Mouse (Mus musculus) c-Kit-positive CD71-negative TER-119-negative erythroid progenitor cells, embryonic 14.5 days (primary cell): ENCODE results near the gene Ddias.
"Not testable (repeated sequence)": the region's sequence is repeated elsewhere in the genome, so short reads cannot be mapped to it uniquely, and the experiment has no call there.

Source experiments
- DNase-seq: peaks from one replicate; pipeline ENCODE4 v3.0.0-alpha.2; 2013; ENCODE audit warnings: low read depth

Ddias gene

DNA sequence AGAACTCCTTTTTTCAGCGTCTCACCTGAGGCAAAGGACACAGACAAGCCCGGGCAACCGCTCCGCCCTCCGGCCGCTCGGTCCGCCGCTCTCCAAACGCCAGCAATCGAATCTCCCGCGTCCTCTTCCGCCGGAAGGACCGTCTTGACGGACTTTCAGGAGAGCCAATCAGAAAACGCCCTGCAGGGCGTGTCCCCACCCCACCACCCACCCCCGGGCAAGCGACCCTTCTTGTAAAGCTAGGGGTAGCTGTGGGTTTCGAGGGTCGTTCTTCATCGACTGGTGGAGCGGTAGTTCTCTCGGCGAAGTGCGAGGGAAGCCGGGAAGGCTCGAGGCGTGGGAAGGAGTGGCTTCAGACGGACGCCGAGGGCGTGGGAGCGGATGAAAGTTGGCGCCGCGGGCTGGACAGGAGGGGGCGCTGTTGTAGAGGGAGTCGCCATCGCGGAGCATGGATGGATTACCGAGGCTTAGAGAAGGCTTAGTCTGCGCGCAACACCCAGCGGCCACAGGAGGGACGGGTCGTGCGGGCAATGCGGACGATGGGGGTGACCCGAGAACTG lies at the start of gene Ddias, which contains the start of gene Prcp:
TSS of gene Ddias (minus strand) at position 132 of the 560 bp plus-strand sequence.
TSS of gene Prcp (plus strand) at position 355 of the 560 bp plus-strand sequence.
- peak; percentile 86 for DNase-seq

- no peak for DNase-seq
Observed at GRCm38 (mm10) chr7:92920857-92921172, 46.8 kb upstream of the Ddias start.

DNA sequence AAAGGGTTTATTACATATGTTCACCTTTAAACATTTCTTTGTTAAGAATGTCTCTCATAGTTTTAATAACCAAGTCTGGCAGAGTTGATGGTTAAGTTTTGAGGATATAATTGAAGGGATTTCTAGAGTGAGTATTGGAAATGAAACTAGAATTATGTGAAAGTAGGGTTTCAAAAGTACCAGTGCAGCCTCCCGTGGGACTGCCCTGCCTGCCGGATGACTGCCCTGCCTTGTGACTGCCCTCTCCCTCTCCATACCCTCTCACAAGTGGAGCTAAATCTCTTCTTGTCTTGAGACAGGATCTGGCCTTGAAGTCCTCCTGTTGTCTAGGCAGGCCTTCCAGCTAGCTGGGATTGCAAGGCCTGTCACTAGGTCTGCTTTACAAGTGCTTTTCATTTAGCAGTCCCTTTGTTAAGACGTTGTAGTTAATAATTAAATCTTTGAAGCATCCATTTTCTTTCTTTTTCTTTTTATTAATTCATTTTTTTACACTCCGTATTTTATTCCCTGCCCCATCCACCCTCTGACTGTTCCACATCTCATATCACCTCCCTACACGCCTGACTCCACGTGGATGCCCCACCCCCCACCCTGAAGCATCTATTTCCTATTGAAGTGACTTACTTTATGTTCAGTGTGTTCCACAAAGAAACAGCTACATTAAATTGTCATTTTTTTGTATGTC lies 46.3 kb upstream of the Ddias start:
- no peak for DNase-seq

DNA sequence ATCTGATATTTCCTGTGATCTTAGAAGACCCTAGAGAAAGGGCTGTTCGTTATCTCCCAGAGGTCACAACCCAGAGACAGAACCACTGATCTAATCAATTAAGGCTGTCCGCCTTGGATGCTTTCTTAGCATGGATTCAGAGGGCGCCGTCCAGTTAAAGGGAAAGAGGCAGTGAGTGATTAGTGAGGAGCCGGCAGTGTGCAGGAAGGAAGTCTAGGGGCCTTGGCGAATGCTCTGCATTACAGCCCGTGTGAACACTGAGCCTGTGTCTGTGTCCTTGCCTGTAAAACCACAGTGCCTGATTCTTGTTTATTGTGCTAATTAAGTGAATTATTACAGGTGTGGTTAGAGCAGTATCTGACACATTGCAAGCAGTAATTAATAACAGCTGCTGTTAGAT lies 30.2 kb upstream of the Ddias start:
- not testable (repeated sequence) for DNase-seq

DNA sequence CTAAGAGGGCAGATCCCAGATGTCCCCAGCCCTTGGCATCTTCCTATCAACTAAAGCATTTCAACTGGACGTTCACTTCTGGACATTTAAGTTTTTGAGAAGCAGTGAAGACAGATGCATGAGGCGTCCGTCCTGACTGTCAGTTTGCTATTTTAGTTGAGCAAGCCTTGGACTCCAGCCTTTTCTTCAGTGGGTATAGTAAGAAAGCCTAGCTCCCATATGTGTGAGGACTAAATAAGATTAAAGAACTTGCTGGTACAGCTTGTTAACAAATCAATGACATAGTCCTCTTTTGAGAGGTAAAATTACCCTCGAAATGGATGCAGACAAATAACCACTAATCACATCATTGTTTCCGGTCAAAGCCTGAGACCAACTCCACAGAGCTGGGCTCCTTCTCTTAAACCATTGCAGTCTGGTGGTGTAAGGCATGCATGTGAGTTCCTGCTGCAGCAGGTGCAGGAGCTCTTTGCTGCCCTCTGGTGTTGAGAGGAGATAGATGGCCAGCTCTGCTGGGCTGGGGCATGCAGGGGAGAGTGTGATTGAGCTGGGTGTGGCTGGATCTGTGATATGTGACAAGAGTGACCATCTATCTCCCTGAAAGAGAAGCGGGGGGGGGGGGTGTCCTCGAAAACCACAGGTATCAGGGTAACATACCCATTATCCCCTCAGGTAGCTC lies 29.5 kb upstream of the Ddias start:
- peak; percentile 67 for DNase-seq

- no peak for DNase-seq
Observed at GRCm38 (mm10) chr7:92897021-92897420, 23.0 kb upstream of the Ddias start.

DNA sequence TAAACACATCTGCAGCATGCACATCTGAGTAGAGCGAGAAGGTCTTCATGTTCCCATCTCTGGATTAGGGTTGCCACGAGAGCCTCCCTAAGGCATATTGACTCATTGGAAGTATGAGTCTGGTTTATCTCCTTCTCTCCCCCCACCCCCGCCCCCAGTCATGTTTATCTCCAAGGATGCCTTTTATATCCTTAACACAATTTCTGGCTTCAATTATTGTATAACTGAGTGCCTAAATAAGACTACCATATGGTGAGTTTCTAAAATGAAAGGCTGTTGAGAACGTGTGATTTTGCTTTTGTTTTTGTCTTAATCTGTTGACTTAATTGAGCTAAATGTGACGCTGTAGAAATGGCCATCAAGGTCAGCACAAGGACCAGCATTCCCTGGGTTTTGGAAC lies 22.0 kb upstream of the Ddias start:
- DNase-seq = no peak

DNA sequence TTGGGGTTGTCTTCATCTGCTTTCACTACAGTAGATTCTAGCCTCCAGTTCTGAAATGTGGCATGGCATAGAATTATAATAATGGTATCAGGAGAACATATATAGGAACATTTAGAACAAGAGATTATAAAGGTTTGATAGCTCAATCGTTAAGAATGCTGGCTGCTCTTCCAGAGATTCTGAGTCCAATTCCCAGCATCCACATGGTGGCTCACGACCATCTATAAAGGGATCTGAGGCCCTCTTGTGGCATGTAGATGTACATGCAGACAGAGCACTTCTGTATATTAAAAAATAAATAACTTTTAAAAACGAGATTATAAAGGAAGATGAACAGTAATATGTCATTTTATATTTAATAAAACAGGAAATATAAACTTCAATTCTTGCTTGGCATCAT lies 19.4 kb upstream of the Ddias start:
- DNase-seq = no peak

- DNase-seq = no peak
Observed at GRCm38 (mm10) chr7:92890618-92891230, 16.7 kb upstream of the Ddias start.

DNA sequence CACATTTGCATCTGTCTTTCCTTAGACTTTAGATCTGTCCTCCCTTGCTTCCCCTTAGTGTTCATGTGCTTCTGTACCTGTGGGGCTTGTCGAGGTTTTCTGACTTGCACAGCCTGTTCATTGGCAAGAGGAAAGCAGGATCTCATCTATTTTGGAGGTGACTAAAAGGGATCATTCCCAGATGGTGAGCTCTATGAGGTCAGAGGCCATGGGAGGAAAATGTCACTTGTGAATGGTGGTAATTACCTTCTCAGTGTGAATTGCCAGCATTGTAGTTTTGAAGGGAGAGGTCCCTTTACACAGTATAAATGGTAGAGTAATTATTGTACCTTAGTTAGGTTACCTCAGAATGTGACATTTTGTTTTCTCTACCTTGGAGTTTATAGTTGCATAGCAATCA lies 16.2 kb upstream of the Ddias start:
- DNase-seq = no peak

DNA sequence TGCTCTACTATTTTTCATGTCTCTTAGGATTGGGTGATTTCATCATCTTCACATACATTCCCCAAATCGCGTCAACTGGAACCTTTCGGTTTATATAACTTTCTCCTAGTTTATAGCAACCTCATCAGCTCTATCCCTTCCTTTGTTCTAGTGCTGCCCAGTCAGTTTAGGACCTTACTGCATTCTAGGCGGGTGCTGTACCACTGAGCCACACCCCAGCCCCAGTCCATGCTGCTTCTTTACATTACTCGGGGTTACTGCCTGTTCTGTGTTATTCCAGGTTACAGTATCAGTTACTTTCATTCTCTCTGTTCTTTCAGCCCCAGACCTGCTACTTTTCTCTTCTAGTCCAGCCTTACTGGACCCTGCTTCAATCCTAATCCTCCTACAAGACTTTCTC lies 13.2 kb upstream of the Ddias start:
- DNase-seq = no peak

- DNase-seq = no peak
Observed at GRCm38 (mm10) chr7:92886801-92887200, 12.8 kb upstream of the Ddias start.

DNA sequence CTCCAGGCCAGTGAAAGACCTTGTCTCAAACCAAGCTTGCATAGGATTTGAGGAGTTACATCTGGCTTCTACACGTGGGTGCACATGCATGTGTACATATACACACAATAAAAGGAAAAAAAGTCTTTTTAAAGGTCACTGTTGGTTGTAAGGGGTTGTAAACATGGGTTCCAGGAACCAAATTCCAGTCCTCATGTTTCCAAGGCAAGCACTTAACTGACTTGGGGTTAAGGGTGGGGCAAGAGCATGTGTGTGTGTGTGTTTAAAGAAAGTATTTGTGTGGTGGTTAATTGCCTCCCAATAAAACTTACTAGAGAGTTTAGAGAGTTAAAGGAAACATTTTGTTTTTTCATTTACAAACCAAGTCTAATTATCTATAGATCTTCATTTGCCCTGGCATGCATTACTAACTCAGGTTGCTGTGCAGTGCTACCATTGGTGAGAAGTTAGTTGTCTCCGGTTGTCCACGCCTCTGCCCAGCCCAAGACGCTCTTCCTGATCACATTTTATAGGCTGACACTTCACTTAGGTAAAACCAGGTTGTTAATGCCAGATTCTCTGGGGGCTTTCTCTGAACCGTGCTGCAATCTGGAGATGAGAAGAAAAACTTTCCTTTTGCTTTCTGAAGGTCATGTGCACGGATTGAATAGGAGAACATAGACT lies 11.1 kb upstream of the Ddias start:
- no peak for DNase-seq

- DNase-seq = no peak
Observed at GRCm38 (mm10) chr7:92883850-92884716, 10.0 kb upstream of the Ddias start.

- no peak for DNase-seq
Observed at GRCm38 (mm10) chr7:92878575-92879285, 4.7 kb upstream of the Ddias start.

DNA sequence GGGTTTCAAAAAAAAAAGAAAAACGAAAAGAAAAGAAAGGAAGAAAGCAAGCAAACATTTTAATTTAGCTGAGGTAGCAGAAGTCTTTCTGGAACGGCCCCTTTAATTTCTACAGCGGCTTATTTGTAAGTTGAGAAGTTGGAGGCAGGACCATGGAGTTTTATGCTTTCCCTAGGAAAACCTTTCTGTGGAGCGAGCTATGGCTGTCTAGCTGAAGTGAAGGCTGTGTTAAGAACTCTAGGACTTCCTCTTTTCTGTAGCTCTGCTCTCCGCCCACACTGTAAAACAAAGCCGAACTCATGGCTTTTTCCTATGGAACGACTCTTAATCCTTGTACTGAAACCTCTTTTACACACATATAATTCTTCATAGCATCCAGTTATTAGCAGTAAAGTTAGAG lies 2.5 kb upstream of the Ddias start:
- no peak for DNase-seq

GRCm38 (mm10) chr7:92876066-92876465 lies 2.0 kb upstream of the Ddias start:
- no peak for DNase-seq

- DNase-seq = peak; percentile 85
Observed at GRCm38 (mm10) chr7:92874761-92875408, 838 bp upstream of the Ddias start.

DNA sequence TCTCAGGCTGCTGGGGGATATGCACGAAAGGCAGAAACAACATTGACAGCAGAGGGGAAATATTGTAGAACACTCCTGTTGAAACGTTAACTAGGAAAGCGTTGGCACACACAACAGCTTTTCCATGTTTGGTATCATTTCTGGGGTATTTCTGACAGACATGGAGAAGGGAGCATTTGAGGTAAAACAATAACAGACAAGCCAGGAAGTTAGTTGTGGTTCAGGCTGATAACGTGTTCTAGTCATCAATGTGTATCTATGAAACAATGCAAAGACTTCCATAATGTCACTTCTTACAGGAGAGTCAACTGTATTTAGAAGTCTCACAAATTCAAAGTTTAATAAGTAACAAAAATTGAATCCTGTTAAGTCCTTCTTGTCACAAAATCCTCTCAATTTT lies 2.5 kb downstream of the Ddias start:
- DNase-seq = no peak

DNA sequence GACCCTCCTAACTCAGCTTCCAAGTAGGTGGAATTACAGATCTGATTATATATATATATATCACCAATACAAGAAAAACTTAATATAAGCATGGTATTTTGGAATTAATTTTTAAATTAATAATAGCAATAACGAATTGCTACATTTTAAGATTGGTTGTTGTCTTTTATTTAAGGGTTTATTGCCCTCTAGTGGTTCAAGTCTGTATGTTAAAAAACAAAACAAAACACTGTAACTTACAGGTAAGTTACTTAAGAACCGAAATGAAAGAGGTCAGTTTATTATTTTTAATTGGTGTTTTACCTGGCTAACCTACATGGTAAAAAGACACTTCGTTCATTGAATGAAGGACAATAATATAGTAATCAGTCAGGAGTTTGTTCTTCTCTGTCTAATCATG lies 3.9 kb downstream of the Ddias start:
- no peak for DNase-seq
